Mouse (Mus musculus) forebrain, embryonic 15.5 days (tissue): ENCODE results near the gene Dupd1. TPM values are rescaled to one million over a fixed set of nuclear protein-coding genes. Genes with fewer than 3 reads are reported as not detected.
A peak's percentile ranks its signal among the peaks of the same experiment; 100 is the strongest.

ENCODE experiments used
- ATAC-seq: fragments of 200-750 bp; cut with Nextera tagmentation; replicated peaks from 2 replicates; pipeline ENCODE4 v1.8.0; 2017; ENCODE audit warnings: mild to moderate bottlenecking, moderate TSS enrichment, moderate library complexity
- H3K27ac ChIP-seq: fragments of 300-500 bp; sonication (generic); replicated peaks from 2 replicates; pipeline ENCODE4 v1.5.1; 2015; ENCODE audit warnings: mild to moderate bottlenecking, inconsistent platforms
- H3K27me3 ChIP-seq: fragments of 300-500 bp; sonication (generic); 2 replicates; pipeline ENCODE4 v1.6.1; 2015; ENCODE audit warnings: inconsistent platforms
- H3K36me3 ChIP-seq: fragments of 300-500 bp; sonication (generic); 2 replicates; pipeline ENCODE4 v1.6.1; 2015; ENCODE audit warnings: mild to moderate bottlenecking, inconsistent platforms
- H3K4me1 ChIP-seq: fragments of 300-500 bp; sonication (generic); 2 replicates; pipeline ENCODE4 v1.6.1; 2015; ENCODE audit warnings: inconsistent platforms
- H3K4me2 ChIP-seq: fragments of 300-500 bp; sonication (generic); replicated peaks from 2 replicates; pipeline ENCODE4 v1.6.1; 2015; ENCODE audit warnings: mild to moderate bottlenecking, inconsistent platforms
- H3K4me3 ChIP-seq: fragments of 300-500 bp; sonication (generic); 2 replicates; pipeline ENCODE4 v1.5.1; 2015; ENCODE audit warnings: mild to moderate bottlenecking, inconsistent platforms
- H3K9ac ChIP-seq: fragments of 300-500 bp; sonication (generic); replicated peaks from 2 replicates; pipeline ENCODE4 v1.6.1; 2015; ENCODE audit warnings: mild to moderate bottlenecking, inconsistent platforms
- H3K9me3 ChIP-seq: fragments of 300-500 bp; sonication (generic); 2 replicates; pipeline ENCODE4 v1.6.1; 2016; ENCODE audit warnings: inconsistent platforms
- WGBS: fragments of 180-500 bp; shearing (Covaris S2); methylation state at CpG from one replicate; pipeline ENCODE4 v1.1.7; 2015; ENCODE audit warnings: mixed read lengths; 5-methylcytosine and 5-hydroxymethylcytosine counted together
- polyA plus RNA-seq: library from polyadenylated mRNA; unstranded; fragments of >200 nt; fragmentation: Nextera tagmentation; extraction: Ambion mirVana; gene quantifications from 2 replicates; pipeline ENCODE4 v1.2.1, GENCODE M21; 2015

Dupd1 gene
- polyA plus RNA-seq = 0.22 TPM in 1 of 2 replicates, not detected in the other

- no peaks in the 10 kb centered on the region for H3K9me3 ChIP-seq
- 77% methylated on average over 5 of the region's 5 CpGs for WGBS
- H3K27me3 ChIP-seq = no peaks in the 10 kb centered on the region
- no peaks in the 10 kb centered on the region for H3K36me3 ChIP-seq
- no peak within 1 kb of the TSS for H3K4me2 ChIP-seq
- H3K27ac ChIP-seq = no peak within 1 kb of the TSS
- peaks cover 2% of the 10 kb centered on the region for H3K4me1 ChIP-seq
- ATAC-seq = no peak
- H3K4me3 ChIP-seq = no peak within 1 kb of the TSS
- no peak within 1 kb of the TSS for H3K9ac ChIP-seq
These were observed at the start of gene Dupd1 for GRCm38 (mm10) chr14:21714486-21714885. Gene Dupd1 (minus strand): TSS chr14:21714576.

DNA sequence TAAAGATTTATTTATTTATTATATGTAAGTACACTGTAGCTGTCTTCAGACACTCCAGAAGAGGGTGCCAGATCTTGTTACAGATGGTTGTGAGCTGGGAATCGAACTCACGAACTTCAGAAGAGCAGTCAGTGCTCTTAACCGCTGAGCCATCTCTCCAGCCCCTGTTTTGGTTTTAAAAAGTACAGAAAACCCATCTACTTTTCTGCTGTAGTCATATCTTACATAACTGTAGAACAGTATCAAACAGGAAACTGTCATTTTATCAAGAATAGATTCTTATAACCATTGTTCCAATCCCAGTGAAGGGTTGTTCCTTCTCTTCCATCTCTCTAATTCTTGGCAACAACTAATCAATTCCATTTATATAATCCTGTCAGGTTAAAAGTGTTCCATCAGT lies 49.4 kb upstream of the Dupd1 start:
- peaks cover 6% of the 10 kb centered on the region; the same call in 1 of the 2 replicates for H3K4me1 ChIP-seq
- H3K27me3 ChIP-seq = no peaks in the 10 kb centered on the region
- no peak overlapping the region for H3K4me2 ChIP-seq
- H3K9ac ChIP-seq = no peak overlapping the region
- H3K36me3 ChIP-seq = no peaks in the 10 kb centered on the region
- ATAC-seq = no peak
- H3K9me3 ChIP-seq = no peaks in the 10 kb centered on the region
- no peak overlapping the region for H3K4me3 ChIP-seq
- WGBS = 93% methylated on average over 3 of the region's 3 CpGs
- H3K27ac ChIP-seq = no peak overlapping the region

DNA sequence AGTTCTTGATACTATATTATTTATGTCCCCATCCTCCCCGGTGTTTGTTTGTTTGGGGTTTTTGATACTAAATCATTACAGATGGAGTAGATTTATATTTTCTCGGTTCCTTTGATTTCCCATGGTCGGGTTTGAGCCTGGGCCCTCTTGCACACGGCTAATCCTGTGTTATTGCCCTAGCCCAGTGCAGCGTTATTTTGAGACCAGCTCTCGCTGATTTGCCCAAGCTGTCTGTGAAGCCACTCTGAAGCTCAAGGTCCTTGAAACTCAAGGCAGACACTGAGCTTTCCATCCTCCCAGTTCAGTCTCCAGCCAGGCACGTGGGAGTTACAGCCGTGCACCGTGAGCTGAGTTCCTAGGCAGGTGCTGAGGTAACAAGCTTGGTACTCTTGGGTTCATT lies 47.2 kb upstream of the Dupd1 start:
- no peak for ATAC-seq
- Histone ChIP-seq H3K9me3 (no peaks in the 10 kb centered on the region), H3K9ac (no peak overlapping the region), H3K4me1 (no peaks in the 10 kb centered on the region; the same call in 1 of the 2 replicates), H3K4me2 (no peak overlapping the region), H3K36me3 (no peaks in the 10 kb centered on the region), H3K27ac (no peak overlapping the region), H3K4me3 (no peak overlapping the region), H3K27me3 (no peaks in the 10 kb centered on the region)
- 90% methylated on average over 9 of the region's 9 CpGs for WGBS

GRCm38 (mm10) chr14:21753367-21753766 lies 39.0 kb upstream of the Dupd1 start:
- Histone ChIP-seq H3K9me3 (no peaks in the 10 kb centered on the region), H3K4me3 (no peak overlapping the region), H3K27me3 (no peaks in the 10 kb centered on the region), H3K4me2 (no peak overlapping the region), H3K27ac (no peak overlapping the region), H3K9ac (no peak overlapping the region), H3K36me3 (no peaks in the 10 kb centered on the region), H3K4me1 (peaks cover 21% of the 10 kb centered on the region)
- 86% methylated on average over 4 of the region's 4 CpGs for WGBS
- ATAC-seq = no peak

DNA sequence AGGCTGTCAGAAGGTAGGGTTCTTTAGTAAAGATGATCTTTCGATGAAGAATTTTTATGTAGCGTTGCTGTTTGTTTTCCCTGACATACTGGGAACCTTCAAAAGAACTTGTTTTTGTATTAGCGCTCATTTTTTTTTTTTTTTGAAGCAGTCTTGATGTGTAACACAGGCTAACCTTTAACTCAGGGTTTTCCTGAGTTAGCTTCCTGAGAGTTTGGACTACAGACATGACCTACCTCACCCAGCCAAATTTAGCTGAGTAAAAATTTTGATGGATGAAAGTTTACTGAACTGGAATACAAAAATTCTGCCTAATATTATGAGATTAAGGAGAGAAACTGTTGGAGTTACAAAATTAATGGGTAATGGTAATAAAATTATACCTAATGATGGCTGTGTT lies 38.0 kb upstream of the Dupd1 start:
- no peak overlapping the region for H3K27ac ChIP-seq
- 87% methylated on average over 3 of the region's 3 CpGs for WGBS
- H3K4me2 ChIP-seq = 0 out of 2 replicates have a peak overlapping the region, but pooled peaks have one; percentile 58
- no peaks in the 10 kb centered on the region for H3K27me3 ChIP-seq
- 0 out of 2 replicates have a peak overlapping the region, but pooled peaks have one; percentile 90 for H3K4me3 ChIP-seq
- ATAC-seq = no peak
- peaks cover 21% of the 10 kb centered on the region for H3K4me1 ChIP-seq
- no peaks in the 10 kb centered on the region for H3K9me3 ChIP-seq
- H3K36me3 ChIP-seq = no peaks in the 10 kb centered on the region
- no peak overlapping the region for H3K9ac ChIP-seq

DNA sequence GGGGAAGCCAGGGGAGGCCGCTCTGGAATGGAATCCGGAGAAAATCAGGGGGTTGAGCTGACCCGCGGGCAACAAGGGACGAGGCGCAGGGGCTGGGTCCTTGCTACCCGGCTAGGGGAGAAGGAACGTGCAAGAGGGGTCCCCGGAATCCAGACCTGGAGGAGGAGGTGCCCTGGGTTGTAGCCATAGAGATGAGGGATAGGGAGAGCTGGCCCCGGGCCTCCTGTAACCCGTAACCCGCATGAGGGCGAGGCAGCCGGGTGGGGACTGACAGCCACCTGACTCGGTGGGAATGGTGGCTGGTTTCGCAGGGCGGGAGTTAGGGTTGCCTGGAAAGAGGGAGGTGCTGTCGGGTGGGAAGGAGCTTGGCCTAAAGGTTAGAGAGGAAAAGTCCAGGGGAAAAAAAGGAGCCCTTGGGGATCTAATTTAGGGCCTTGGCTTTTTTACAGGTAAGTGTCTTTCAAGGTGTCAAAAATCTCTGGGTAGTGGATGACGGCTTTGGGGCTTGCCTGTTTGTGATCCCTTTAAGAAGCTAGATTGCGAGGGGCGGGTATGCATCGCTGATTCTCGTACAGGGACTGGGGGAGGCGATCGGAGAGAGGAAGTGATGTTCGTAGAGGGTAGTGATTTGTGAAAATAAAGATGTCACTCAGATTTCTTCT lies 36.6 kb upstream of the Dupd1 start, which contains the start of gene Dusp13:
Gene Dusp13 (minus strand): TSS at position 301 of the 662 bp plus-strand sequence.
- Histone ChIP-seq H3K4me3 (peak within 1 kb of the TSS; percentile 90), H3K9me3 (no peaks in the 10 kb centered on the region), H3K9ac (peak within 1 kb of the TSS; percentile 86), H3K4me1 (peaks cover 21% of the 10 kb centered on the region), H3K4me2 (peak within 1 kb of the TSS; percentile 58), H3K27me3 (no peaks in the 10 kb centered on the region), H3K27ac (peak within 1 kb of the TSS; percentile 89), H3K36me3 (no peaks in the 10 kb centered on the region)
- under 1% methylated on average over 26 of the region's 26 CpGs for WGBS
- peak; percentile 71 for ATAC-seq

DNA sequence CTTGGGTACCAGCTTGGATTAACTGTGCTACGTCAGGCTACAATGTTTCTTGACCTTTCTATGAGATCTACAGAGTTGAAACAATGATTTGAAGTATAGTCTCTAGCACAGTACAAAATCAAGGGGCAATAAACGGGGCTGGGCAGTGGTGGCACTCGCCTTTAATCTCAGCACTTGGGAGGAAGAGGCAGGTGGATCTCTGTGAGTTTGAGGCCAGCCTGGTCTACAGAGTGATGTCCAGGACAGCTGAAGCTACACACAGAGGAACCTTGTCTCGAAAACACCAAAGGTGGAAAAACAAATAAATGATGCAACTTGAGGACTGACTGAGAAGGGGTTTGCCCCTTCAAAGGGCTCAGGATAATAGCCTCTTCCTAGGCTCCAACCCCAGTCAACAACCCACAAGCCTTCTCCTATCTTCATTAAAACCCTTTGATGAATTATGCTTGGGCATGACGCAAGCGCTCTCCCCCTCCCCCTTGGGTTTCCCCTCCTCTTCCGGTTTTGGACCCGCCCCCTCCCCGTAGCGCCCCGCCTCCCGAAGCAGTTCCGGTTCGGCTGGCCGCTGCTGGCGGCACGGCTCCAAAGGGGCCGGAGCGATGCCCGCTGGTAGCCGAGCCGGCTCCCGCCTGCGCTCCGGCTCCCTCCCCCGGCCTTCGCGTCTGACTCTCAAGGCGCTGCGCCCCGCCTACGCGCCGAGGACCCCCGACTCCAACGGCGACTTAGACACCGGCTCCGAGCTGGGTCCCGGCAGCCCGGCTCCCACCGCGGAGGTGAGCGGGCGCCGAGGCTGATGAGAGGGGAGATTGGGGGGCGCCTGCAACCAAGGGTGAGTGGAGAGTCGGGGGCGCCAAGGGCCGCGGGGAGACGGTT lies 35.9 kb upstream of the Dupd1 start, which contains the start of gene Samd8:
Gene Samd8 (plus strand): TSS at position 524 of the 873 bp plus-strand sequence.
- peak; percentile 86 for ATAC-seq
- H3K9ac ChIP-seq = peak within 1 kb of the TSS; percentile 86
- H3K9me3 ChIP-seq = no peaks in the 10 kb centered on the region
- no peaks in the 10 kb centered on the region for H3K27me3 ChIP-seq
- WGBS = 6% methylated on average over 52 of the region's 52 CpGs
- peak within 1 kb of the TSS; percentile 90 for H3K4me3 ChIP-seq
- peak within 1 kb of the TSS; percentile 58 for H3K4me2 ChIP-seq
- peak within 1 kb of the TSS; percentile 89 for H3K27ac ChIP-seq
- peaks cover 21% of the 10 kb centered on the region for H3K4me1 ChIP-seq
- no peaks in the 10 kb centered on the region for H3K36me3 ChIP-seq

- no peak overlapping the region for H3K27ac ChIP-seq
- no peak for ATAC-seq
- 39% methylated on average over 15 of the region's 15 CpGs for WGBS
- H3K27me3 ChIP-seq = no peaks in the 10 kb centered on the region
- H3K36me3 ChIP-seq = no peaks in the 10 kb centered on the region
- no peak overlapping the region for H3K4me2 ChIP-seq
- H3K9me3 ChIP-seq = no peaks in the 10 kb centered on the region
- no peak overlapping the region for H3K9ac ChIP-seq
- H3K4me1 ChIP-seq = peaks cover 21% of the 10 kb centered on the region
- H3K4me3 ChIP-seq = no peak overlapping the region
These were observed 33.9 kb upstream of the Dupd1 start for GRCm38 (mm10) chr14:21748142-21748870.

DNA sequence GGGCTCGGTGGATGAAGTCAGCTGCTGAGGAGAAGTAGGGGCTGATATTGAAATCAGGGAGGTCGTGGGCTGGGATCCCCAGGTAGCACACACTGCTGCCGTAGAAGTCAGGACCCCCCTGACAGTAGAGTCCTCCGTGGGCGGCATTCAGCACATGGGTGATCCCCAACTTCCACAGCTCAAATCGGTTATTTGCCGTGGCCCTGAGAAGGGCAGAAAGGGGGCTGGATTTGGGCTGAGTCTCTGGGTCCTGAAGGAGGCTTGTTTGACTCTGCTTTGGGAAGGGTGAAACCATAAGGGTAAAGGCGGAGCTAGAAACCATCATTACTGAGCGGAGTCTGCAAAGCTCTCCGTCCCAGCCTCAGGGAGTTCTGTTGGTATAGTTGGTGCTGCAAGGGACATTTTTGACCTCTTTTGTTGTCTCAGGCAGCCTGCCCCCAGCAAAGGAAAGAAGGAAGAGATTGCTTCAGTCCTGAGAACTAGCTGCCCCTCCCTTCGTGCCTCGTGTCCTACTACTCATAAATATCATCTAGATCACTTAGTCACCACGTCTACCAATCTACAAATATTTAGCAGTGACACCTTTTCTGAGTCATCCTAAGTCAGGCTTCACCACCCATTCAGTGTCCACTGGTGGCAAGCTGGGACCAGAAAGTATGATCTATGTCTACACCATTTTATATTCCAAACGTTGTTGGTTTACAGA lies 33.2 kb upstream of the Dupd1 start:
- 81% methylated on average over 14 of the region's 14 CpGs for WGBS
- ATAC-seq = no peak
- Histone ChIP-seq H3K27ac (no peak overlapping the region), H3K4me2 (no peak overlapping the region), H3K4me1 (peaks cover 16% of the 10 kb centered on the region), H3K36me3 (no peaks in the 10 kb centered on the region), H3K9ac (no peak overlapping the region), H3K9me3 (no peaks in the 10 kb centered on the region), H3K4me3 (no peak overlapping the region), H3K27me3 (no peaks in the 10 kb centered on the region)

DNA sequence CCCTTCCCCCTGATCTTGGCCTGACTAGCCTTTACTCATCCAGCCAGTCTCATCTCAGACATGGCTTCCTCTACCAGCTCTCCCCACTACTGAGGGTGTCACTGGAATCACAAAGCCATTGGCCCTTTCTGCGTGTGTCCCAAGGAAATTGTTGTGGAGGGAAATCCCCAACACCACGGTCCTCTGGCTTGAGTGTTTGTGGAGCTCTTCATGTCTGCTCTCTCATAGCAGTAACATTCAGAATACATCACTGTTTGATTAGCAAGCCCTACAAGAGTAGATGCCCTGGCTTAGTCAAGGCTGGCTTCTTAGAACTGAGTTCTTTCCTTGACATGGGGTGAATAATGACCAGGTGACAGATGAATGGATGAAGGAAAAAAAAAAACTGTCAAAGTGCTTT lies 32.5 kb upstream of the Dupd1 start:
- Histone ChIP-seq H3K27me3 (no peaks in the 10 kb centered on the region), H3K27ac (no peak overlapping the region), H3K4me3 (no peak overlapping the region), H3K36me3 (no peaks in the 10 kb centered on the region), H3K4me2 (no peak overlapping the region), H3K9me3 (no peaks in the 10 kb centered on the region), H3K9ac (no peak overlapping the region), H3K4me1 (peaks cover 9% of the 10 kb centered on the region)
- 90% methylated on average over 2 of the region's 2 CpGs for whole genome bisulfite sequencing
- no peak for ATAC-seq

DNA sequence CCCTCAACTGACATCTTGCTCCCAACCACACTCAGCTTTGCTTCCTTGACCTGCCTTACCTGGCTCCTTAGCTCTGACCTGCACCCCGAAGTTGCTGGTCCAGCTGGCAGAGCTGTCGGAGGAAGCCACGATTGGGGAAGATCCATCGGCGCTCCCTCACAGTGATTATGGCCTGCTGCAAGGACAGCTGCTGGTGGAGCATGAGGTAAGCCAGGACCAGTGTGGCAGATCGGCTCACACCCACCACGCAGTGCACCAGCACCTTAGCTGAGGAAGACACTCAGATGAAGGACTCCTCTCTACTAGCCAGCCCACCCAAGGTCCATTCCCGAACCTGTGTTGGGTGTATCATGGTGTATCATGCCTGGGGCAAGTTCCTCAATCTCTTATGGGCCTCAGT lies 31.9 kb upstream of the Dupd1 start:
- Histone ChIP-seq H3K4me3 (no peak overlapping the region), H3K4me1 (peaks cover 5% of the 10 kb centered on the region; the same call in 1 of the 2 replicates), H3K27me3 (no peaks in the 10 kb centered on the region), H3K27ac (no peak overlapping the region), H3K9me3 (no peaks in the 10 kb centered on the region), H3K36me3 (no peaks in the 10 kb centered on the region), H3K9ac (no peak overlapping the region), H3K4me2 (no peak overlapping the region)
- 93% methylated on average over 8 of the region's 8 CpGs for WGBS
- no peak for ATAC-seq
